Mouse (Mus musculus): ENCODE measurements around the gene Itgb7.

- TF ChIP-seq CTCF (IDR thresholded peaks at IDR 0.05) = no peak
- TF ChIP-seq EP300 (IDR thresholded peaks at IDR 0.05) = no peak
Observed at GRCm38 (mm10) chr15:102262582-102262981, 30.8 kb upstream of the Itgb7 start.
